Mouse (Mus musculus): ENCODE results near the gene Olfr616.
"Not testable (repeated sequence)": the region's sequence is repeated elsewhere in the genome, so short reads cannot be mapped to it uniquely, and the experiment has no call there.

The Olfr616 gene

GRCm38 (mm10) chr7:103569043-103569442, at the start of gene Olfr616:
TSS of gene Olfr616 (minus strand) at chr7:103569143.
- in situ Hi-C loops (cut with MboI; ENCODE audit: unreplicated experiment in 2 of 2), result no loop called here

DNA sequence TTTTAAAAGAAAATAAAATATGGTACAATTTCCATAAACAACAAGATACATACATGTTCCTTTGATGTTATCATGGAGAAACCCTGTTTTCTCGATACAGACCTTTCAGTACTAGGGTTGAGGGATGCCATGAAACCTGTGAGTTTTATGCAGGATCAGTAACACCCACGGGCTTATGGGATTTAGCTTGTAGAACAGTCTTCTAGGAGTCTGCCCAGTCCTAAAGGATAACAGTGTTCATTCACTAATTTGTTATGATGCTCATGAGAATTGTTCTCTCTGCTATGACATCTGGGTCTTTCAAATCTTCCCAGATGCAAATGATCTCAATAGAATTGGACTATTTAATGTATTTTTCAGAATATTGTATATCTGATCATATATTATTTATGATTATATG, 43.5 kb upstream of the Olfr616 start, which contains the start of gene Olfr620:
Gene Olfr620 (minus strand): TSS at position 101 of the 400 bp plus-strand sequence.
- in situ Hi-C loops (cut with MboI; ENCODE audit: unreplicated experiment in 2 of 2), result no loop called here

- in situ Hi-C loops (cut with MboI; ENCODE audit: unreplicated experiment in 2 of 2), result no loop called here
Measured at GRCm38 (mm10) chr7:103607425-103607824, 38.5 kb upstream of the Olfr616 start.

DNA sequence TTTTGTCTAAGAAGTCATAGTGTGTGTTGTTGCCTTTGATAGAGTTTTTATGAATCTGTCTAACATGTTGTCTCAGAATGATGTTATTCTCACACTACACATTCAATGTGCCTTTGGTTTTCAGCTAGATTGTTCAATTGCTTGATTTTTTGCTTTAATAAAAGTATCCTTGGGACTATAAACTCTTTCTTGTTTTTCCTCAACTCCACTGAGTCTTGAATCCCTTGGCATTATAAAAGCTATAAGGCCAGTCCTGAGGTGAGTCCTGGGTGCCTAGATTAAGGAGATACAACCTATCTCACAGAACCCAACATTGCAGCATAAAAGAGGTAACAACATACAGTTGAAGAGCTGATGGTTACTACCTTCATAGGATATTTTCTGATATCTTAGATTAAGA, 31.3 kb upstream of the Olfr616 start, which contains the start of gene Olfr619:
Gene Olfr619 (plus strand): TSS at position 301 of the 400 bp plus-strand sequence.
- in situ Hi-C loops (cut with MboI; ENCODE audit: unreplicated experiment in 2 of 2), result no loop called here

DNA sequence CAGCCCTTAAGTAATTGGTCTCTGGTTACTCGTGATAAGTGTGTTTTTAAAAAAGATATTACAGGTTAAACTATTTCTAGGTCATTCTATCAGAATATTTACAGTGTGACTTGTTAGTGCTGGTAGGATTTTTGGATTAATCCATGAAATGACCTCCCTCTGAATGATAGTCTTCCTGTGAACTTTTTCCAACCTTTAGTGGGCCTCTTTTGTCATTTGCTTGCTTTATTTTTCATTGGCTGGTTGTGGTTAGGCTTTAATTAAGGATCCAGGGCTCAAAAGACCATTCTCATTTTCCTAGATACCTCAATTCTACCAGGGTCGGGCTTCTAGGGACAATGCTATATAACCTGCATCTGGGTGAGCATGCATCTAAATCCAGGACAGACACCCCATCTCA, 20.9 kb upstream of the Olfr616 start, which contains the start of gene Olfr618:
Gene Olfr618 (plus strand): TSS at position 301 of the 400 bp plus-strand sequence.
- in situ Hi-C loops (cut with MboI; ENCODE audit: unreplicated experiment in 2 of 2), result no loop called here

GRCm38 (mm10) chr7:103572761-103573160, 3.8 kb upstream of the Olfr616 start, which contains the start of gene Olfr617:
TSS of gene Olfr617 (plus strand) at chr7:103573061.
- in situ Hi-C loops (cut with MboI; ENCODE audit: unreplicated experiment in 2 of 2), result no loop called here

- in situ Hi-C loops (cut with MboI; ENCODE audit: unreplicated experiment in 2 of 2), result no loop called here
Measured at GRCm38 (mm10) chr7:103555779-103556178, 13.2 kb downstream of the Olfr616 start, which contains the start of gene Olfr615. TSS of gene Olfr615 (plus strand) at chr7:103556079.

- in situ Hi-C loops (cut with MboI; ENCODE audit: unreplicated experiment in 2 of 2), result no loop called here
Measured at GRCm38 (mm10) chr7:103547774-103548173, 21.2 kb downstream of the Olfr616 start, which contains the start of gene Olfr613. TSS of gene Olfr613 (plus strand) at chr7:103548074.

- in situ Hi-C loops (cut with MboI; ENCODE audit: unreplicated experiment in 2 of 2), result not testable (repeated sequence)
Measured at GRCm38 (mm10) chr7:103542617-103543016, 26.3 kb downstream of the Olfr616 start, which contains the start of gene Olfr612. TSS of gene Olfr612 (minus strand) at chr7:103542717.

- in situ Hi-C loops (cut with MboI; ENCODE audit: unreplicated experiment in 2 of 2), result not testable (repeated sequence)
Measured at GRCm38 (mm10) chr7:103520746-103521145, 48.2 kb downstream of the Olfr616 start, which contains the start of gene Olfr611. TSS of gene Olfr611 (minus strand) at chr7:103520846.
